Mouse (Mus musculus) hindbrain, embryonic 14.5 days (tissue): ENCODE measurements around the gene Trp53i13. TPM values are rescaled to one million over a fixed set of nuclear protein-coding genes. Genes with fewer than 3 reads are reported as not detected.

Source experiments
- ATAC-seq: fragments of 200-750 bp; cut with Nextera tagmentation; 2 replicates; pipeline ENCODE4 v1.8.0; 2017; ENCODE audit warnings: moderate number of reproducible peaks, mild to moderate bottlenecking, moderate TSS enrichment, moderate library complexity; ENCODE audit not compliant: low FRiP score
- DNase-seq: peaks from one replicate; pipeline ENCODE4 v3.0.0-alpha.2; 2015; ENCODE audit warnings: low spot score
- H3K27ac ChIP-seq: fragments of 300-500 bp; sonication (generic); 2 replicates; pipeline ENCODE4 v1.5.1; 2014; ENCODE audit warnings: mild to moderate bottlenecking, moderate library complexity
- H3K27me3 ChIP-seq: fragments of 300-500 bp; sonication (generic); 2 replicates; pipeline ENCODE4 v1.6.1; 2014; ENCODE audit warnings: mild to moderate bottlenecking, low read length, mixed read lengths; ENCODE audit not compliant: control insufficient read depth, insufficient read depth
- H3K36me3 ChIP-seq: fragments of 300-500 bp; sonication (generic); replicated peaks from 2 replicates; pipeline ENCODE4 v1.6.1; 2014; ENCODE audit not compliant: control insufficient read depth, insufficient read depth
- H3K4me1 ChIP-seq: fragments of 300-500 bp; sonication (generic); replicated peaks from 2 replicates; pipeline ENCODE4 v1.6.1; 2014; ENCODE audit warnings: antibody characterized with exemption, low read length, mixed read lengths; ENCODE audit not compliant: control insufficient read depth, insufficient read depth
- H3K4me2 ChIP-seq: fragments of 300-500 bp; sonication (generic); replicated peaks from 2 replicates; pipeline ENCODE4 v1.6.1; 2014; ENCODE audit warnings: mild to moderate bottlenecking, moderate library complexity
- H3K4me3 ChIP-seq: fragments of 300-500 bp; sonication (generic); replicated peaks from 2 replicates; pipeline ENCODE4 v1.5.1; 2014; ENCODE audit warnings: mild to moderate bottlenecking, low read length
- H3K9ac ChIP-seq: fragments of 300-500 bp; sonication (generic); 2 replicates; pipeline ENCODE4 v1.6.1; 2014
- H3K9me3 ChIP-seq: fragments of 300-500 bp; sonication (generic); 2 replicates; pipeline ENCODE4 v1.6.1; 2016; ENCODE audit warnings: low read length; ENCODE audit not compliant: control insufficient read depth
- WGBS: fragments of 180-500 bp; shearing (Covaris S2); extraction: QIAGEN DNeasy Blood & Tissue Kit; methylation state at CpG from one replicate; pipeline ENCODE4 v1.1.7; 2014; 5-methylcytosine and 5-hydroxymethylcytosine counted together
- polyA plus RNA-seq: library from polyadenylated mRNA; unstranded; fragments of >200 nt; fragmentation: Nextera tagmentation; extraction: Ambion mirVana; gene quantifications from 2 replicates; pipeline ENCODE4 v1.2.1, GENCODE M21; 2014

Trp53i13 gene
- polyA plus RNA-seq, 1 experiment from 2014 or later: 15.1 TPM

DNA sequence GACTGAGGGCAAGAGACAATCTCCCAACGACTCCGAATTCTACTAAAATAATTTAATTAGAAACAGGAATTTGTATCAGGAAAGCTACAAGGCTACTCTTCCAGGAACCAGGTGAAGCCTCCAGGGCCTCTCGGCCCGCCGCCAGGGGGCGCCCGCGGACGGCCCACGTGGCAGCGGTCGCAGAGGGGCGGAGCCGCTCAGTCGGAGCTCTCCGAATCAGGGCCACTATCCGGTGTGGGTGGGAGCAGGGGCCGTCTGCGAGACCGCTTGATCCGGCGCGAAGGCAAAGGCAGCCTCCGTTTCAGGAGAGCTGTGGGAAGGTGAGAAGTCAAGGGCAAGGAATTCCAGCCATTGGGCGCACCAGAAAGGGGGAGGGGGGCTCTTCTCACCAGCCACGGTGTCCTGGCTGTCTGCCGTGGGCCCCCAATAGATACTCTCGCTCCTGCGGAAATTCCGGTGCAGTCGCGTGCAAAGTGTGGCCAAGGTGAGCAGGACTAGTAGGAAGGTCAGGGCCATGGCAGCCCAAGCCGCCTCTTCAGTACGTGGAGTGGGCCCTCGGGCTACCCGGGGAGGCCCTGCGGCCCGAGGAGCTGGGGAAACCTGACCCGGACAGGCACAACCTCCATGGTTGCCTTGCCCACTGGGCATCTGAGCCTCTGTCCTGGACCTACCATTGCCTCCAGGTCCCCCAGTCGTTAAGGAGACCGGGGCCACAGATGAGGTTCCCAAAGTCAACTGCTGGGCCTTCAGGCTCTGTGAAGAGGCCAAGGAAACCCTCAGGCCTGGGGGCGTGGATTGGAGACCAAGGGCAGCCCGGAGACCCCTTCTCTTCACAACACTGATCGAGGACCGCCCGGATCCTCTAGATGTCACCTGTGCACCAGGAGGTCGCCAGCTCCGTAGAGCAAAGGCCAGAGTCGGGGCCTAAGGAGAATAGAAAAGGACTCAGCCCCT is 7.4 kb downstream of the Trp53i13 start:
- DNase-seq: peak; percentile 83
- Histone ChIP-seq H3K4me2 (peak overlapping the region; percentile 58), H3K36me3 (peaks cover 43% of the 10 kb centered on the region), H3K9me3 (no peaks in the 10 kb centered on the region), H3K4me3 (peak overlapping the region; percentile 27), H3K9ac (peak overlapping the region; percentile 51), H3K4me1 (peaks cover 10% of the 10 kb centered on the region), H3K27ac (no peak overlapping the region), H3K27me3 (no peaks in the 10 kb centered on the region)
- 20% methylated on average over 49 of the region's 49 CpGs for WGBS
- 0 out of 2 replicates have a peak, but pooled peaks have one; percentile 35 for ATAC-seq

- DNase-seq: no peak
- H3K36me3 ChIP-seq: peaks cover 52% of the 10 kb centered on the region
- H3K4me2 ChIP-seq: no peak overlapping the region
- no peaks in the 10 kb centered on the region for H3K27me3 ChIP-seq
- no peaks in the 10 kb centered on the region for H3K9me3 ChIP-seq
- no peak overlapping the region for H3K4me3 ChIP-seq
- WGBS: 66% methylated on average over 4 of the region's 4 CpGs
- H3K4me1 ChIP-seq: peaks cover 8% of the 10 kb centered on the region
- no peak for ATAC-seq
- no peak overlapping the region for H3K9ac ChIP-seq
- no peak overlapping the region for H3K27ac ChIP-seq
Measured at GRCm38 (mm10) chr11:77507426-77507825, 8.4 kb downstream of the Trp53i13 start.

GRCm38 (mm10) chr11:77506941-77507340 is 8.8 kb downstream of the Trp53i13 start:
- Histone ChIP-seq H3K27me3 (no peaks in the 10 kb centered on the region), H3K9ac (no peak overlapping the region), H3K4me1 (0 out of 2 replicates have a peak, but pooled peaks cover 4% of the 10 kb centered on the region), H3K9me3 (no peaks in the 10 kb centered on the region), H3K36me3 (peaks cover 53% of the 10 kb centered on the region), H3K4me2 (no peak overlapping the region), H3K4me3 (no peak overlapping the region), H3K27ac (no peak overlapping the region)
- 88% methylated on average over 6 of the region's 6 CpGs for WGBS
- ATAC-seq (no peak), DNase-seq (no peak)

- H3K4me3 ChIP-seq: no peak overlapping the region
- H3K27me3 ChIP-seq: no peaks in the 10 kb centered on the region
- H3K27ac ChIP-seq: no peak overlapping the region
- DNase-seq (no peak), ATAC-seq (no peak)
- WGBS: 87% methylated on average over 14 of the region's 14 CpGs
- H3K4me2 ChIP-seq: no peak overlapping the region
- 0 out of 2 replicates have a peak, but pooled peaks cover 4% of the 10 kb centered on the region for H3K4me1 ChIP-seq
- H3K9ac ChIP-seq: no peak overlapping the region
- peaks cover 60% of the 10 kb centered on the region for H3K36me3 ChIP-seq
- H3K9me3 ChIP-seq: no peaks in the 10 kb centered on the region
Measured at GRCm38 (mm10) chr11:77506273-77506672, 9.5 kb downstream of the Trp53i13 start.

DNA sequence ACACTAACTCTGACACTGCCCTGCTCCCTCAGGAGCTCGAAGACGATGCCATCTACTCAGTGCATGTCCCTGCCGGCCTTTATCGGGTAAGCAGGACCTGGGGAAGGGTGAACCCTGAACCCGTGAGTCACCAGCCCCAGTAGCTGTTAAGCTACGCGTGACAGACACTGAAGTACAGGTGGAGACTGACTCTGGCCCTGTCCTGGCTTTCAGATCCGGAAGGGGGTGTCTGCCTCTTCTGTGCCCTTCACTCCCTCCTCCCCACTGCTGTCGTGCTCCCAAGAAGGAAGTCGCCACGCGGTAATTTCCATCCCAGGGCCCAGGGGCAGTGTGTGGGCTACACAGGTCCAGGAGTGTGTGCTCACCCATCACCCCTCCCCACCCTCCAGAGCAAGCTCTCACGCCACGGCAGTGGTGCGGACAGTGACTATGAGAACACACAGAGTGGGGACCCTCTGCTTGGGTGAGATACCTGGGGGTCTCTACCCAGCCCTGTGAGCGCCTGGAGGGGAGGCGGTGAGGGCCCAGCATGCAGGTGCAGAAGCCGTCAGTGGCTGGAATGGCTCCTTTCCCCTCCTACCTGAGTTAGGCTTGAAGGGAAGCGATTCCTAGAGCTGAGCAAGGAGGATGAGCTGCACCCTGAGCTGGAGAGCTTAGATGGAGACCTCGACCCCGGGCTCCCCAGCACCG is 10.3 kb downstream of the Trp53i13 start:
- no peak overlapping the region for H3K4me3 ChIP-seq
- peaks cover 12% of the 10 kb centered on the region; the same call in 1 of the 2 replicates for H3K4me1 ChIP-seq
- WGBS: 91% methylated on average over 22 of the region's 22 CpGs
- H3K9me3 ChIP-seq: no peaks in the 10 kb centered on the region
- DNase-seq: no peak
- H3K27ac ChIP-seq: no peak overlapping the region
- no peaks in the 10 kb centered on the region for H3K27me3 ChIP-seq
- H3K36me3 ChIP-seq: peaks cover 68% of the 10 kb centered on the region
- ATAC-seq: no peak
- no peak overlapping the region for H3K9ac ChIP-seq
- no peak overlapping the region for H3K4me2 ChIP-seq

- no peak overlapping the region for H3K9ac ChIP-seq
- ATAC-seq (no peak), DNase-seq (no peak)
- H3K9me3 ChIP-seq: no peaks in the 10 kb centered on the region
- no peaks in the 10 kb centered on the region for H3K27me3 ChIP-seq
- H3K27ac ChIP-seq: no peak overlapping the region
- WGBS: 93% methylated on average over 19 of the region's 19 CpGs
- peaks cover 12% of the 10 kb centered on the region; the same call in 1 of the 2 replicates for H3K4me1 ChIP-seq
- no peak overlapping the region for H3K4me2 ChIP-seq
- peaks cover 79% of the 10 kb centered on the region for H3K36me3 ChIP-seq
- no peak overlapping the region for H3K4me3 ChIP-seq
Measured at GRCm38 (mm10) chr11:77504377-77504776, 11.4 kb downstream of the Trp53i13 start.

DNA sequence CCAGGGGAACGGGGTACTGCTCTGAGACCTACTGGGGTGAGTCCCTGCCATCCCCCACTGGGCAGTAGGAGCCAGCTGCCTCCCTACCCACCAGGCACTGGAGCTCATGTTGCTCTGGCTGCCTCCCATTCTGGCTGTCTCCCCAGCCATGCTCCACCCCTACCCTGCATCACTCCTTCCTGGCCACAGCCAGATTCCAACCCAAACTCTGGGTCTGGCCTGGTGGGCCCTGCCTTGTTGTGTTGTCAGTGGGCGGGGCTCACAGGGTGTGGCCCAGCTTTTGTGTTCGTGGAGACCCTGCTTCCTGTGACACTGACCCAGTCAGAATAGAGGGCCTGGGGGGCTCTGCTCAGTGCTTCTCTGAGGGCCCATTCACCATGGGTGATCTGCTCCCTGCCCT is 12.3 kb downstream of the Trp53i13 start:
- DNase-seq: no peak
- Histone ChIP-seq H3K9me3 (no peaks in the 10 kb centered on the region), H3K4me2 (no peak overlapping the region), H3K27ac (no peak overlapping the region), H3K4me1 (peaks cover 15% of the 10 kb centered on the region; the same call in 1 of the 2 replicates), H3K4me3 (no peak overlapping the region), H3K9ac (no peak overlapping the region), H3K27me3 (no peaks in the 10 kb centered on the region), H3K36me3 (peaks cover 85% of the 10 kb centered on the region)
- no peak for ATAC-seq
- 62% methylated on average over 3 of the region's 3 CpGs for WGBS

GRCm38 (mm10) chr11:77502481-77502880 is 13.3 kb downstream of the Trp53i13 start:
- Histone ChIP-seq H3K4me2 (no peak overlapping the region), H3K4me3 (no peak overlapping the region), H3K27ac (no peak overlapping the region), H3K9ac (no peak overlapping the region), H3K4me1 (peaks cover 18% of the 10 kb centered on the region; the same call in 1 of the 2 replicates), H3K27me3 (no peaks in the 10 kb centered on the region), H3K36me3 (peaks cover 83% of the 10 kb centered on the region), H3K9me3 (no peaks in the 10 kb centered on the region)
- DNase-seq (no peak), ATAC-seq (no peak)
- WGBS: 88% methylated on average over 6 of the region's 6 CpGs

- DNase-seq: no peak
- Histone ChIP-seq H3K4me2 (no peak overlapping the region), H3K4me3 (no peak overlapping the region), H3K27me3 (no peaks in the 10 kb centered on the region), H3K27ac (no peak overlapping the region), H3K9me3 (no peaks in the 10 kb centered on the region), H3K4me1 (peaks cover 18% of the 10 kb centered on the region; the same call in 1 of the 2 replicates), H3K36me3 (peaks cover 78% of the 10 kb centered on the region), H3K9ac (no peak overlapping the region)
- ATAC-seq: no peak
- 92% methylated on average over 4 of the region's 4 CpGs for WGBS
Measured at GRCm38 (mm10) chr11:77501971-77502370, 13.8 kb downstream of the Trp53i13 start.
